Mouse (Mus musculus) CD4-positive naive resting alpha-beta T cell, adult 76 days (primary cell): ENCODE measurements around the gene Agxt. TPM values are rescaled to one million over a fixed set of nuclear protein-coding genes. Genes with fewer than 3 reads are reported as not detected.

Source experiments
- total RNA-seq: library from RNA; stranded (reverse); gene quantifications from one replicate; pipeline ENCODE4 v1.2.4, GENCODE M21; 2023

The Agxt gene
- total RNA-seq: not detected

GRCm38 (mm10) chr1:93135036-93135526, at the start of gene Agxt:
Gene Agxt (plus strand): TSS chr1:93135240.

DNA sequence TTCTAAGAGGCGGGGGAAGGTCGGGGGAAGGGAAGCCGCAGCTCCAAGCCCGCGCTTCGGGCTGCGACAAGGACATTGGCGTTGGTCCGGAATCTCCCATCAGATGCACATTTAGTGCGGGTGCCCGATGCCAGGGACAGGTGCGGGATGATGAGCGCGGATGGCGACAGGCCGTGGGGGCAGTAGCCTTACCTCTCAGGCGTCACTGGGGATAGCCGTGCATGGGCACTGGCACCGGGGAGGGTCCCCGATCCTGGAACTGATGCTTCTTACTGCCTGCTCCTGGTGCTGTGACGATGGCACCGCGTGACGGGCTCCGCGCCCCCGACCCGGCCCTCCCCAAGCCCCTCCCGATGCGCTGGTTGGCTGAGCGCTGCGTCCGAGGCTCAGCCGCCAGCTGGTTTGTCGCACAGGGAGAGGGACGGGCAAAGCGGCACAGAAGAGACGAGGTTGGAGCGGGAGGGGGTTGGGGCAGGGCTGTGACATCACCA, 33.4 kb upstream of the Agxt start, which contains the start of gene Kif1a:
Kif1a (minus strand) TSS at position 381 of the 491 bp plus-strand sequence.

DNA sequence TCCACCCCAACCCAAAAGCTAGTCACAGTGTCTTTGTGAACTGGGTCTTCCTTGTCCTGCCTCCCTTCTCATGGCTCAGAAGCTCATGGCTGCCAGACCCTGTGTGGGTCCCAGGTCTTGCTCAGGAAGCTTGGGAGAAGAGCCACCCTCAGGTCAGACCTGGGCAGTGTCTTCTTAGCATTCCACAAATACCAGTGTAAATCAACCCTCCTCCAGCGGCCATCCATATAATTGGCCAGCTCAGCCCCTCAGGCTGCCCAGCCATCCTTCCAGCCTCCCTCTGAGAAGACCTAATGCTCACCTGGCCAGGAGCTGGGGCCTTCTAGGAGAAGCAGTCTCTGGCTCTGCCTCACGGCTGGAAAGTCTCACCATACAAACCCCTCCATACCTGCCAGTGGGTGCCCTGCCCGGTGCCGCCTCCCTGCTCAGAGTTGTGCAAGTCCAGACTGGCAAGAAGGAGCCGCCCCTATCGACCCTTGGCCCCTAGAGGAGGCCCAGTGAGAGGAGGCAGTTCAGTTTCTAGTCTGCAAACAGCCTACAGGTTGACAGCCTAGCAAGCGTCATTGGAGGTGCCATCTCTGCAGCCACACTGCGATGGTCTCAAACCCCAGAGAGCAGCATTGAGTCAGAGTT, 25.6 kb downstream of the Agxt start, which contains the start of gene 2310007B03Rik:
2310007B03Rik (minus strand) TSS at position 448 of the 633 bp plus-strand sequence.

DNA sequence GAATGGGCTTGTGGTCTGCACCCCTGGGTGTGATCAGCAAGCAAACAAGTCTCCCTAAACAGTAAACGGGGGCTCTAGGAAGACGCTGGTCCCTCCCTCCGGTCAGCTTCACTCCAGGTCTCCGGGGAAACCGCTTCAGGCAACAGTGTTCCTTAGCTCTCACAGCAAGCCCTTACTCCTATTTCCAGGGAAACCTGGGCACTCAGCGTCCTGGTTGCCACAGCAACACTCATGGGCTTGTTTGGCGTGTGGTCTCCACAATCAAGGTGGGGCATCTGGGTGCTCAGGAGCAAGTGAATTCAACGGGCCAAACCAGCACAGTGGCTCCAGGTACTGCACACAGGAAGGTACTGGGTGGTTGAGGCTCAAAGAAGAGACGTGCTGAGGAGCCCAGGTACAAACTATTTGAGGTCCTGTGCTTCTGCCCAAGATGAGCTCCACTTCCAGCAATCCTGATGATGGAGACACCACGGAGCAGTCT, 33.3 kb downstream of the Agxt start, which contains the start of gene Crocc2:
Crocc2 (plus strand) TSS at position 431 of the 481 bp plus-strand sequence.

Other genes starting within 250 kb of the Agxt start
- 1.6 TPM for gene Ankmy1, start 232.3 kb upstream of the Agxt start, total RNA-seq
- 4.2 TPM for gene Dusp28, start 228.3 kb upstream of the Agxt start, total RNA-seq
- 83.0 TPM for gene Rnpepl1, start 224.5 kb upstream of the Agxt start, total RNA-seq
- 13.0 TPM for gene Capn10, start 200.9 kb upstream of the Agxt start, total RNA-seq
- gene Gpr35, start 184.4 kb upstream of the Agxt start, total RNA-seq: 0.62 TPM
- not detected for gene Aqp12, start 128.9 kb upstream of the Agxt start, total RNA-seq
- not detected for gene Kif1a, start 33.3 kb upstream of the Agxt start, total RNA-seq
- not detected for gene 2310007B03Rik, start 25.7 kb downstream of the Agxt start, total RNA-seq
- not detected for gene Crocc2, start 33.5 kb downstream of the Agxt start, total RNA-seq
- 1.2 TPM for gene Sned1, start 100.6 kb downstream of the Agxt start, total RNA-seq
- gene Mterf4, start 170.7 kb downstream of the Agxt start, total RNA-seq: 15.4 TPM
- 25.2 TPM for gene Ppp1r7, start 207.6 kb downstream of the Agxt start, total RNA-seq
- gene Pask, start 208.2 kb downstream of the Agxt start, total RNA-seq: 2.8 TPM
- not detected for gene Ano7, start 238.7 kb downstream of the Agxt start, total RNA-seq